Mouse (Mus musculus): ENCODE measurements at regions not wholly inside any gene's neighbourhood (a gene's known extent, or its start where the extent isn't known, plus 50 kb on each side); places are given as distances from the start of the nearest gene placed in this dataset.
"Not testable (repeated sequence)": the region's sequence is repeated elsewhere in the genome, so short reads cannot be mapped to it uniquely, and the experiment has no call there.

GRCm38 (mm10) chr5:133935006-133935405, 164.5 kb upstream of the Castor2 start:
- no peak for DNase-seq

- DNase-seq: no peak
Observed at GRCm38 (mm10) chr5:133930101-133930500, 169.4 kb upstream of the Castor2 start.

GRCm38 (mm10) chr5:133927054-133927453, 172.5 kb upstream of the Castor2 start:
- no peak for DNase-seq

GRCm38 (mm10) chr5:133925184-133925900, 174.2 kb upstream of the Castor2 start:
- DNase-seq: no peak

GRCm38 (mm10) chr5:133922181-133922580, 177.3 kb upstream of the Castor2 start:
- DNase-seq: no peak

GRCm38 (mm10) chr5:133915734-133916550, 183.6 kb upstream of the Castor2 start:
- DNase-seq: no peak

- DNase-seq: no peak
Observed at GRCm38 (mm10) chr5:133907442-133907841, 192.1 kb upstream of the Castor2 start.

- DNase-seq: no peak
Observed at GRCm38 (mm10) chr5:133898025-133898598, 201.4 kb upstream of the Castor2 start.

- no peak for DNase-seq
Observed at GRCm38 (mm10) chr5:133890728-133891127, 208.8 kb upstream of the Castor2 start.

GRCm38 (mm10) chr5:133889841-133890240, 209.7 kb upstream of the Castor2 start:
- DNase-seq: no peak

GRCm38 (mm10) chr5:133885507-133885906, 214.0 kb upstream of the Castor2 start:
- no peak for DNase-seq

GRCm38 (mm10) chr5:133885016-133885415, 214.5 kb upstream of the Castor2 start:
- DNase-seq: no peak

GRCm38 (mm10) chr5:133884593-133884992, 214.9 kb upstream of the Castor2 start:
- no peak for DNase-seq

- no peak for DNase-seq
Observed at GRCm38 (mm10) chr5:133844483-133844882, 255.0 kb upstream of the Castor2 start.

GRCm38 (mm10) chr5:133842059-133842706, 257.3 kb upstream of the Castor2 start:
- DNase-seq: not testable (repeated sequence)

- DNase-seq: no peak
Observed at GRCm38 (mm10) chr5:133838286-133838685, 261.2 kb upstream of the Castor2 start.

- no peak for DNase-seq
Observed at GRCm38 (mm10) chr5:133833217-133833616, 266.3 kb upstream of the Castor2 start.

GRCm38 (mm10) chr5:133828226-133828625, 271.3 kb upstream of the Castor2 start:
- no peak for DNase-seq

- no peak for DNase-seq
Observed at GRCm38 (mm10) chr5:133823871-133824270, 275.6 kb upstream of the Castor2 start.

- DNase-seq: no peak
Observed at GRCm38 (mm10) chr5:133821273-133821672, 278.2 kb upstream of the Castor2 start.

- DNase-seq: no peak
Observed at GRCm38 (mm10) chr5:133815462-133815861, 284.0 kb upstream of the Castor2 start.

GRCm38 (mm10) chr5:133814436-133814835, 285.1 kb upstream of the Castor2 start:
- no peak for DNase-seq

- no peak for DNase-seq
Observed at GRCm38 (mm10) chr5:133812216-133812615, 287.3 kb upstream of the Castor2 start.
